Mouse (Mus musculus) liver, embryonic 18 days (tissue): Measurements from ENCODE around the gene Tmsb10. TPM values are rescaled to one million over a fixed set of nuclear protein-coding genes. Genes with fewer than 3 reads are reported as not detected.

Experiments
- polyA plus RNA-seq: library from polyadenylated mRNA; depleted of rRNA; stranded (reverse); fragments of >200 nt; gene quantifications from 2 replicates; pipeline ENCODE4 v1.2.3, GENCODE M21; 2012; rRNA removed

The Tmsb10 gene
- polyA plus RNA-seq, result 278 and 307 TPM in 2 replicates

DNA sequence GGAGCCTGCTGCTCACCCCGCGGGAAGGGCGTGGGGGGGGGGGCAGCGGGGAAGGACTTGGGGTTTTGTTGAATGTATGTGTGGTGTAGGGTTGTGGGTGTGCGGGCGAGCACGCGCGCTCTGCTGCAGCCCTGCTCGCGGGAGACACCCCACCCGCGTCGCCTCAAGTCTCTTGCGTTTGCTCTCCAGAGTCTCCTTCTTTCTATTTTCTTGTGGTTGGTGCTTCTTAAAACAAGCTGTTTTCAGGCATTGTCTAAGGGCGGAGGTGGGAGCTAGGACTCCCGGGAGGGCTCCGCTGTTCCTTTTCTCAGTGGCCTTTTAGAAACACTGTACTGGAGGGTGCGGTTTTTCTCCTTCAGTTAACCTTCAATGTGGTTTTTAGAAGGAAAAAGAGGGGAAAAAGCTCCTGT, at the start of gene Tmsb10:
Gene Tmsb10 (minus strand): TSS at position 87 of the 410 bp plus-strand sequence.

Other genes with a start within 250 kb of the Tmsb10 start
- 4.0 and 5.3 TPM in 2 replicates for gene Tcf7l1, start 169.5 kb downstream of the Tmsb10 start, polyA plus RNA-seq
- 26.9 and 28.2 TPM in 2 replicates for gene Kcmf1, start 58.8 kb downstream of the Tmsb10 start, polyA plus RNA-seq